Mouse (Mus musculus) adipocyte (in vitro differentiated cells): ENCODE measurements at regions not wholly inside any gene's neighbourhood (a gene's known extent, or its start where the extent isn't known, plus 50 kb on each side); places are given as distances from the start of the nearest gene placed in this dataset.

Source experiments
- DNase-seq: peaks from one replicate; pipeline ENCODE4 v3.0.0-alpha.2; 2016; ENCODE audit warnings: low spot score

DNA sequence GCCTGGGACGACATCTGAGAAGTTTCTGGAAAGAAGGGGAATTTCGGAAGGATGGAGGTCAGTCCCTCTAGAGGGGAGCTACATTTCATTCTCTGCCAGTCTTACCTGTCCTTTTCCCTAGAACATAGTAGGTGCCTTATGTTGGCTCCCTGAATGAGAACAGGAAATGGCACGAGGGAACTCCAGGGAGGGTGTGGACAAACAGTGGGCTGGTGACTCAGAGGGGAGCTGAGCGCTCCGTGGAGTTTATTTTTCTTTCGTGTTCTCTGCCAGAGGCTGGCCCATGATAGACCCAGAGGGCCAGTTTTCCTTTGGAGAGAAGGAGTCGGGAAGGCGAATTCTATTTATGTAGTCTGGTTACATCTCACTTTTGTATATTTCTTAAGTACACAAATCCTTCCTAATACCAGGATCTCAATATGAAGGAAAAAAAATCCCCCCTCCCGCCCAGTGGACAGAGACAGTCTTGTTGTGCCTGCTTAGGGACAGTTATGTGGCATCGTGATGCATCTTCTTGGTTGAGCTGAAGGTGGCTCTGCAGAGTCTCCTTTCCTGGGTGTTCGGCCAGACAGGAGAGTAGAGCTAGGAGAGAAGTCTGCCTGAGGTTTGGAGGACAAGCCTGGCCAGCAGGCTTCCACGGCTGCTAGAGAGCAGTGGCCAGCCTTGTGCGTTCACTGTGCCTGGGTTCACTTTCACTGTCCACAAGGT, 84.3 kb upstream of the Rbpj start:
- peak; percentile 60 for DNase-seq

DNA sequence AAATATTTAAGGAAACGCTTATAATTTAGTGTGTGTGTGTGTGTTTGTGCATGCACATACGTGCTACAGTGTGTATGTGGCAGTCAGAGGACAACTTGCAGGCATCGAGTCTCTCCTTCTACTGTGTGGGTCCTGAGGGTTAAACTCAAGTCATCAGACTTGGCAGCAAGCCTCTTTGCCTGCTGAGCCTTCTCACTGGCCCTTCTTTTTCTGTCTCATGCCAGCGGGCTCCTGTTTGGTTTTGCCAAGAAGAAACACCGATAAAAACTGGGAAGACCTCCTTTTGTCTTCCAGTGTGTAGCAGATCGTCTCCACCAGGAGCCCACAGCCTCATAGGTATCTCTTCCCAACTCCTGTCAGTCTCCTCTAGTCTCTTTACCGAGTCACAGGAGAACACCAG, 81.9 kb upstream of the Rbpj start:
- DNase-seq, result no peak

DNA sequence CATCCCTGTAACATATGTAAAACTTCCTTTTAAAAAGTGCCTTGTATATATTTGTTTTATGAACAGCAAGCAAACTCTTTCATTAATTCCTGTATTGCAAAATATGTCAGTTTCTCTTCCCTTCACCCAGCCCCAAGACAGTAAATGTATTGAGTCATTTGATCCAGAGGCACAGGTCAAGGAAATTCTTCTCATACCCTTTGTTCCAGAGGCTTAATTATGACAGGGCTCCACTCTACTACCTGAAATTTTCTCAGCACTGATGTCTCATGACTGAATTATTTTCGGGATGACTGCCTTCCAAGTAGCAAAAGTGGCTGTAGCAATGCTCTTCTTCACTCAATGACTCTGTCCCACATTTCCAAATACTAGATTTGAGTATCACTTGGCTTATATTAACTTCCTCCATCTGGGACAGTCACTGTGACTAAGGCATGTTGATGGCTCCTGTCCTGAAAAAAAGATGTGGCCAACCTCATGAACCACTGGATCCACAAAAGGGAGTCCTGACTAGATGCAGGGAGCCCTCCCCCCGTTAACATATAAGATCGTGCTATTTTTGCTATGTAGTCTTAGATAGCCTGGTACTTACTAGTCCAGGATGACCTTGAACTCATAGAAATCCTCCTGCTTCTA, 80.3 kb upstream of the Rbpj start:
- DNase-seq, result peak; percentile 24

DNA sequence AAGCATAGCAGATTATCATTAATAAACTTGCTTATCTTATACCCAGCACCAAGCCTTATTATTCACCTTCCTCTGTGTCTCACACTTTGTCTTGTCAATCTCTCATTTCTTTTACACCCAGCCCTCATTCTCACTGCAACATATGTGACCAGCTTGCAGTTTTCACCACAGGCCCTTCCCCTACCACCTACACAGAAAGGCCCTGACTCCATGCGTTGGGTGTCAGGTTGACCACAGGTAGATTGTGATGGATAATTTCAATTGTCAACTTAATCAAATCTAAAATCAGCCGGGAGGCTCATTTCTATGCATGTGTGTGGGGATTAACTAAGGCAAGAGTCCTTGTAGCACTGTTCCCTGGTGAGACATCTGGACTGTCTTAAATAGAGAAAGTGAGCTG, 72.4 kb upstream of the Rbpj start:
- no peak for DNase-seq

DNA sequence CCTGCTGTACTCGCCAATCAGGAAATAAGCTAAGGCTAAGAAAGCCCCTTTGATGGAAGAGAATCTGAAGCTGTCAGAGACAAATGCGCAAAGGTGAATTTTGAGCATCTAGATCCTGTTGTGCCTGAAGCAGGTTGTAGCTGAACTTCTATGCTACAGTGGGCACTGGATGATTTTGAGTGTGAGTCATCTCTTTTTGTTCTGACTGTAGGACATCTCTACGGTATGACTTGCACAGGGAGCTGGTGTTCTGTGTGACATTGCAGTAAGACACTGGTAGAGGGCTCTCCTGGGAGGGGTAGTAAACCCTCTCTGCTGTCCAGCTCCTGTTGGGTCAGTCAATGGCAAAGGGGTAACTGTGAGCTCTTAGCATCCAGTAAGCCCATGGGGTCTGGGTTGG, 71.4 kb upstream of the Rbpj start:
- DNase-seq, result no peak

DNA sequence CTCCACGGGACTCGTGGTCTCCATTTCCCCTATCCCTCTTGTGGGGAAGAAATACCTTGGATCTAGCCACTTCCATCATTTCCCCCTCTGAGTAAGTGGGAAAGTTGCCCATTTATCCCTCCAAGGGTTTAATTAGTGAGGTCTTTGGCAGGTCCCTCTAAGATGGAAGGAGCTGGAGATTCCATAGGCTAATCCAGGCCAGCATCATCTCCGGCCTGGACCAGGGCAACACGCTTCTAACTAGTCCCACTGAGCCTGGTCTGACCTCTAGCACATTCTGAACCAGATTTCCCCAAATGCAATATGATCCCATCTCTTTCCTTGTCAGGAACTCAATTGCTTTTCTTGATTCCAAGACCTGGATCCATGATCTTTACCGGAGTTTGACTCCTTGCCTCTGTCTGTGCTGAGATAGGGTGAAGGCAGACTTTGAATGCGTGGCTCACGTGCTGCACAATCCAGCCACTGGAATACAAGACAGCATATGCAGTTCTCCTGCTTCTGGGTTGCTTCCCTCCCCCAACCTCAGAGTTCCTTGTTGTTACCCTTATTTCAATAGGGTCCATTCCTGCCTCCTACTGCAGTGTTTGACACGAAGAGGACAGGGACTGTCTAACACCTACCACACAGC, 67.4 kb upstream of the Rbpj start:
- DNase-seq, result no peak

DNA sequence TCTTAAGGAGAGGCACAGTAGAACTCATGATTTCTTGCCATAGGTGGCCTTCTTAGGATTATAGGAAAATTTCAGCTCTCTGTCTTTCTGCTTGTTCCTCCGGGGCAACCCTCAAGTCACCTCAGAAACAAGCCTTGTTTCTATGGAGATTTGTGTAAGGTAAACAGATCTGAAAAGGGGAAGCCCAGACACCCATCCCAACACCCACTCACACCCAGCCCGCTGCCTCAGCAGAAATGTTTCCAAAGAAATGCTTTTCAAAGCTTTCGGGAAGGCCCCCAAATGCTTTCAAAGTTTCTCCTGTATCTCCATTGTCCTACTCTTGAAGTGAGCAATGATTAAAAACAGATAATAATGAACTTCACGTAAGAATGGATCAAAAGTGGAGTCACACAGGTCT, 64.9 kb upstream of the Rbpj start:
- no peak for DNase-seq

DNA sequence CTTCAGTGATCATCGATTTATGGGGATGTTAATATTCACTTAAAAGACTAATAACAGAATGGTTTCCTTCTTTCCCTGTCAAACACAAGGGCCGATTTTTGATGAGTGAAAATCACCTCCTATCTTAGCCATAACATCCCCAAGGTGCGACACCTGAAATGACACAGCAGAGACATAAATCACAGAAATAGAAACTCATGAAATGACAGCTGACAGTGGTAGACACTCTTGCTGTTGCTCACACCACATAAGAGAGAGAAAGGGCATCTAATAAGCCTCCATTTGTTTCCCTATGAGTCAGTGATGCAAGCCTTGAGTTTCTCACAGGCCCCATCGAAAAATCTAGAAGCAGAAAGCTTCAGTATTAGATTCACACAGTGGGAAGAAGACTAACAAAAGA, 63.9 kb upstream of the Rbpj start:
- no peak for DNase-seq

DNA sequence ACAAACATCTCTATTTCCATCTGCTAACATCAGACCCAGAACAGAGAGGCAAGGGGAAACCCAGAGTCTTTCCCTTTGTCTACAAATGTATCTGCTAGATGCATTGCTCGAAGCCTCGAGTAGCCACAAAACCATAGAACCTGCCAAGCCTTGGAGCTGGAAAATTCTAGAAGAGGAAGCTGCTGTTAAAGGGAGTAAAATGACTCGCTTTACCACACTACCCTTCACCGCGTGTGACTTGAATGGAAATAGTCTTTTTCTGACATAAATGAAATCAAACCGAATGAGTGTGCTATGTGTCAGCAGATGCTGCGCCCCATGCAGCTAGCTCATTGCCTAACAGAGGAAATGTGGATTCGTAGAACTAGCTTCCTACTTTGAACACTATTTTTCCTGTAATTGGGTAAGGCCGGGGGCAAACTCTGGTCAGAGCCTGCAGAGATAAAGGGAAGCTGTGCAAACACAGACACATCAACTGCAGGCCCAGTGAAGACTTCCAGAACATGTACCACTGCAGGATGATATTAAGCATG, 63.3 kb upstream of the Rbpj start:
- DNase-seq, result no peak

DNA sequence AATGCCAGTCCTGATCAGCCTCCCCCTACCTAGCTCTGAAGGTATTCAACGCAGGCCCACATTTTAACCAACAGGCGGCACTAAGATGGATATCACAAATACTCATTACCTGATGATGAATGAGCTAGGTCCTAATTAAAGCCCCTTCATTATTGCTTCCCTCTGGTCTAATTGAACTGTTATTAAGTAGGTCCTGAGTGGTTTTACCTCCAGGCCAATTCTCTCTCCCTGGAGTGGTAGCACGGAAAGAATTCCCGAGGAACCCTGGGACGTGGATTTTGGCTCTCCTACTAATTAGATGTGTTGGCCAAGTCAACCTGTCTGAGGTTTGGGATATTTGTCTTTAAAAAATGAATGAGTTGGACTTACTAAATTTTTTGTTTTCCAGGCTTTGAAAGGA, 60.0 kb upstream of the Rbpj start:
- no peak for DNase-seq

DNA sequence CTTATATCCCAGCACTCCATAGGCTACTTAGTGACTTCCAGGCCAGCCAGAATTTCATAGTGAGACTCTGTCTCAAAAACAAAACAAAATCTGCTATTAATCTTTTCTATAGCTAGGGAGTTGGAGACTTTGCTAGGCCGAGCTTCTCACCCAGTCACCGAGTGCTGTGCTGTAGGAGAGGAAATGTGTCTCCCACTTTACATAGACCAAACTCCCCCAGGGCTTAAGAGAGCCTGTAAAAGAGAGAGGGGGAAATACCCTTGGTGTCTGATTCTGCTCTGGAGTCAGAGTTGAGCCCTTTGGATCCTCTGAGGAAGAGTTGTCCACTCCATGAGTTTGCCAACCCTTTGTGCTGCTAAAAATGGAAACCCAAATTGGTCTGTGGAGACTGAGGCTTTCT, 58.3 kb upstream of the Rbpj start:
- no peak for DNase-seq

DNA sequence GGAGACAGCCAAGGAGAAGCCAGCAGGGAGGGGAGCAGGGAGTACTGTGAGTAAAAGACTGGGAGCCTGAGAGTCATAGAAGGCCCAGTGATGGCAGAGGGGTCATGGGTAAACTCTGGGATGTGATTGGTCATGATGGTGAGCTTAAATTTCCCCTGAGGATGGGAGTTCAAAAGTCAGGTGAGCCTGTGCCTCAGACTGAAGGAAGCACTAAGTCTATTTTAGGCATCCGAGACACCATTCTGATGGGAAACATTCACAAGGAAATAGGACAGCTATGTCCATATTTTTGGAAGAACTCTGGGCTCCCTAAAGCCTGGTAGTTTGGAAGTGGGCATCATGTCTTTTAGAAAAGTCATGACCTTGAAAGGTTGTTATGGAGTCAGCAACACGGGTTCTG, 57.7 kb upstream of the Rbpj start:
- no peak for DNase-seq

DNA sequence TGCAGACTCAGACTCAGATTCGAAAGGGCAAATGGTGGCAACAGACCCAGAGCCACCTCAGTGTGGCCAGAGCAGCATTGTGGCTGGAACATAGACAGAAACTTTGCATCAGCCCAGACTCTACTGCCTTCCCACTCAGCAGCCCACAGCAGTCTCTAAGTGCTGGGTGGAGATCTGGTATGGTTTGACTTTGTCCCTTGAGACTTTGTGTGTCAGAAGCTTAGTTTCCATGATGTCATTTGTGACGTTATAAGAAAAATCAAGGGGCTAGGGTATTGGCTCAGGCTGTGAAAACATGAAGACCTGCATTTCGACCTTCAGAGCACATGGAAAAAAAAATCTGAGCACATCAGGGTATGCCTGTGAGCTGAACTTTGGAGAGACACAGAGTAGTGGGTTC, 56.2 kb upstream of the Rbpj start:
- DNase-seq, result no peak

DNA sequence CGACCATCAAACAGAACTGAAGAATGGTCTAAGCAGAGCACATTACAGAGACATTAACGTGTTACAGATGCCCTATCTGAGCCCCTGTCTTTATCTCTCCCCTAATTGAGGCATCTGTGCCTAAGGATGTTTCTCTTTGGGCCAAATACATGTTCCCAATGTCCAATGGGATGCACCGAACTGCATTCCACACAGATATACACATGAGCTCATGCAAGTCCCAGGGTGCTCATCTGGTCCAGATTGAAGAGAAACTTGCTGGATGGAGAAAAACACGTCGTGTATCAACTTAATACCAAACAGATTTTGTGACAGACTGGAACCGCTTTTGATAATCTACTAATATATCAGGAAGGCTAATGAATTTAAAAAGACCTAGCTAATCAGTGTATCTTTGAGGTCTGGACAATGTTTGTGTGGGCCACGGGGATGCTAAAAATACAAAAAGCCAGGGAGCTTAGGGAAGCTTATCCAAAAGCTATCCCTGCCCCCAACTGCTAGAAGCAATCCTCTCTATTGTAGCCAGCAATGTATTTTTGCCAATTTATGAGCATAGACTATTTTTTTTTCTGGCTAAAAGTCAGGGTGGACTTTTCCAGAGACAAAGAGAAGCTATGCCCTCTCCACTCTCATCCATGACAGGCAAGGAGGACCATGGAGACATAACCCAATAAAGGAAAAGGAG, 53.4 kb upstream of the Rbpj start:
- no peak for DNase-seq

DNA sequence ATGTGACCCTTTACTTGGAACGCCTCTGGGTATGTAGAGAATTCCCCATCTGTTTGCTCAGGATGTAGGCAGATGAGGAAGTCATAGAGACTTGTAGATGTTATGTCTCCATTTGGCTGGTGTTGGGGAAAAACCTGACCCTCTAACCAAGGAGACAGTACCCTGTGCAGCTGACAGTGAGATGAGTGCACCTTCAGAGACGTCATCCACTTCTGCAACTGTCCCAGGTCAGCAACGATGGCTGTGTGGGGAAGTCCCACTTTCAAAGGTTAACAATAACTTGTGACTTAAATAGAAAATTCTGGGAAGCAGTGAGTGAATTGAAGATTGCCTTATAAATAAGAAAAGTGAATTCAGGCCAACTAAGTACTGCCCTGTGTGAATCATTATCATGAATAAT, 52.3 kb upstream of the Rbpj start:
- DNase-seq, result no peak

DNA sequence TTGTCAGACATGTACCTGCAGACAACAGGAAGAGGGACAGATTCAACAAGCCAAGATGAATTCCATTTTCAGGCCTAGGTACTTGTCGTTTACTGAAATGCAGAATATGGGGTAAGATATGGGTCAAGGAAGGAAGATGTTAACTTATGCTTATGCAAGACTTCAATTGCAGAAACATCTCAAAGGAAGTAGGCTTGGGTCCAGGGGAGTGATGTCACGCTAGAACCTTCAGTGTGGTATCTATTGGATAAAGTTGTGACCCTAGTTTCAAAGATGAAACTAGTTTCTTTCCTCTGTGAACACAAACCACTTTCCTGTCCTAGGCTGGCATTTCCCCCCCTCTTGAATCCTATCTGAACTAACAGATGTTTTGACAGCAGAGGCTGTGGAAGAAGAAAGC, 50.5 kb upstream of the Rbpj start:
- no peak for DNase-seq
